ENCODE assay signal across 15 mouse cellular contexts in genomic region chr16:78357757-78358156, GRCm38 (mm10). TPM values are rescaled to one million over a fixed set of nuclear protein-coding genes. Genes with fewer than 3 reads are reported as not detected.
A peak's percentile ranks its signal among the peaks of the same experiment; 100 is the strongest.
DNase-seq lines count a peak whose midpoint lies in the region; ATAC-seq and TF ChIP-seq lines count a peak whose summit lies in the region.
"Had no signal": no experiment of that assay in that cellular context is flagged by ENCODE, and none has a peak within 500 bp of the region (broad histone marks: within the 10 kb centered on the region; RNA-seq: fewer than 3 reads in every experiment).

No protein-coding gene starts in this region.

- in situ Hi-C loops in Patski (cut with MboI; ENCODE audit: low pct_unique_long_range_greater_than_20kb) = no loop called here

- WGBS in lung, embryonic 14.5 days = 92% methylated on average over 3 of the region's 3 CpGs

- ATAC-seq in lung, embryonic 14.5 days (ENCODE audit: insufficient read depth) = no peak
- no peak for ATAC-seq in Patski
- ATAC-seq: inflammation-experienced regulatory T-cells, adult 6 months had no signal

- H3K4me3 ChIP-seq in gastrocnemius, adult 2 months = no peak overlapping the region
- no peak overlapping the region for H3K4me3 ChIP-seq in lung, embryonic 14.5 days (ENCODE audit: low read depth, low read length)
- H3K4me3 ChIP-seq: embryonic facial prominence, embryonic 12.5 days; heart, embryonic 12.5 days; limb, embryonic 12.5 days; midbrain, embryonic 10.5 days; neural tube, embryonic 13.5 days had no signal

- DNase-seq in gastrocnemius, adult 2 months = no peak
- DNase-seq in gastrocnemius, postnatal 4 days (ENCODE audit: low spot score in 2 of 2) = no peak
- peak; percentile 24 for DNase-seq in lung, embryonic 14.5 days
- no peak for DNase-seq in lung, postnatal 4 days
- no peak for DNase-seq in Patski (ENCODE audit: low read depth, low spot score)
- peak; percentile 27 for DNase-seq in splenic B cell, adult 2 months (ENCODE audit: low read depth, low spot score)
- no peak for DNase-seq in MN1 (ENCODE audit: low spot score)
- no peak for DNase-seq in heart, postnatal 10 days
- DNase-seq: right cerebral cortex, postnatal 25 days had no signal

- peaks cover 39% of the 10 kb centered on the region for H3K36me3 ChIP-seq in lung, embryonic 14.5 days (ENCODE audit: insufficient read depth)
- peaks cover 2% of the 10 kb centered on the region; the same call in 1 of the 2 replicates for H3K36me3 ChIP-seq in splenic B cell, adult 2 months (ENCODE audit: control insufficient read depth, insufficient read depth, low read length, poor library complexity, severe bottlenecking)

- H3K27me3 ChIP-seq in lung, embryonic 14.5 days (ENCODE audit: insufficient read depth, low read length) = no peaks in the 10 kb centered on the region
- no peaks in the 10 kb centered on the region for H3K27me3 ChIP-seq in Patski
- no peaks in the 10 kb centered on the region for H3K27me3 ChIP-seq in splenic B cell, adult 2 months (ENCODE audit: control insufficient read depth, insufficient read depth, low read length, poor library complexity, severe bottlenecking)
- H3K27me3 ChIP-seq: embryonic facial prominence, embryonic 12.5 days; heart, embryonic 12.5 days; limb, embryonic 12.5 days; neural tube, embryonic 13.5 days had no signal

- H3K9ac ChIP-seq in lung, embryonic 14.5 days = no peak overlapping the region
- H3K9ac ChIP-seq: embryonic facial prominence, embryonic 12.5 days; heart, embryonic 12.5 days; limb, embryonic 12.5 days; neural tube, embryonic 13.5 days had no signal

- no peak overlapping the region for H3K27ac ChIP-seq in gastrocnemius, adult 2 months
- H3K27ac ChIP-seq in lung, embryonic 14.5 days (ENCODE audit: low read depth) = no peak overlapping the region
- H3K27ac ChIP-seq: embryonic facial prominence, embryonic 12.5 days; limb, embryonic 12.5 days; midbrain, embryonic 10.5 days; neural tube, embryonic 13.5 days had no signal

- CTCF ChIA-PET in Patski (lab: Charles Lee) = interaction anchor here (0.9 to 3.0 kb wide), 11 partner anchors 8 to 174 kb away, joined by 3 to 20 read pairs (median 4); no protein-coding TSS in a partner anchor

- H3K4me1 ChIP-seq in lung, embryonic 14.5 days (ENCODE audit: insufficient read depth) = no peaks in the 10 kb centered on the region
- H3K4me1 ChIP-seq: embryonic facial prominence, embryonic 12.5 days; heart, embryonic 12.5 days; limb, embryonic 12.5 days; midbrain, embryonic 10.5 days; neural tube, embryonic 13.5 days had no signal

- no peak overlapping the region for H3K4me2 ChIP-seq in lung, embryonic 14.5 days
- H3K4me2 ChIP-seq: embryonic facial prominence, embryonic 12.5 days; heart, embryonic 12.5 days; limb, embryonic 12.5 days; neural tube, embryonic 13.5 days had no signal

- H3K9me3 ChIP-seq in lung, embryonic 14.5 days (ENCODE audit: low read depth, low read length) = no peaks in the 10 kb centered on the region
- H3K9me3 ChIP-seq: embryonic facial prominence, embryonic 12.5 days; heart, embryonic 12.5 days; limb, embryonic 12.5 days; midbrain, embryonic 10.5 days; neural tube, embryonic 13.5 days had no signal

- TF ChIP-seq CTCF in gastrocnemius, adult 2 months (IDR thresholded peaks at IDR 0.05) = peak; percentile 37; the same call in 1 of the 2 replicates
- peak; percentile 47 for TF ChIP-seq CTCF in lung, embryonic 14.5 days (IDR thresholded peaks at IDR 0.05; ENCODE audit: low read depth)
- TF ChIP-seq CTCF in Patski (IDR thresholded peaks at IDR 0.05) = peak; percentile 57

- POLR2A ChIA-PET in Patski (lab: Charles Lee) = interaction anchor here (0.7 kb wide), 1 partner anchor 9 kb away, joined by 3 read pairs; no protein-coding TSS in a partner anchor

- intact Hi-C loops in gastrocnemius, adult 2 months (cut with DNase I) = no loop called here
- intact Hi-C loops in heart, postnatal 10 days (cut with DNase I) = no loop called here

RNA-seq across cellular contexts. Expression of gene Btg3, which starts 19.2 kb away (rescaled TPM):
- total RNA-seq in gastrocnemius, adult 2 months (2021) = 1 to 10 TPM; 1.8 to 4.5 TPM
- 10 to 100 TPM; 10.0 to 11.0 TPM for total RNA-seq in gastrocnemius, postnatal 4 days (2021)
- 61.5 and 64.7 TPM in 2 replicates for polyA plus RNA-seq in lung, embryonic 14.5 days (2014; fragmentation: Nextera tagmentation; extraction: Ambion mirVana)
- polyA plus RNA-seq in Patski (2021) = 24.5 TPM
- total RNA-seq in heart, postnatal 10 days (2021) = 10 to 100 TPM; 16.1 to 18.9 TPM

RNA-seq across cellular contexts. Expression of gene Cxadr, which starts 56.5 kb away (rescaled TPM):
- total RNA-seq in gastrocnemius, adult 2 months (2021) = under 1 TPM; 0.25 to 0.66 TPM
- 1 to 10 TPM; 1.8 to 2.4 TPM for total RNA-seq in gastrocnemius, postnatal 4 days (2021)
- 20.2 and 22.6 TPM in 2 replicates for polyA plus RNA-seq in lung, embryonic 14.5 days (2014; fragmentation: Nextera tagmentation; extraction: Ambion mirVana)
- 88.0 TPM for polyA plus RNA-seq in Patski (2021)
- total RNA-seq in heart, postnatal 10 days (2021) = 10 to 100 TPM; 41.4 to 48.1 TPM

Comparison
In these comparisons a context has a peak if more than half of its experiments do, and no peak if none do; other contexts are left out.
1. DNase-seq: peak in lung, embryonic 14.5 days (single experiment) and splenic B cell, adult 2 months (single experiment); none in gastrocnemius, adult 2 months (single experiment), gastrocnemius, postnatal 4 days (0 of 2), lung, postnatal 4 days (0 of 2), Patski (single experiment), MN1 (single experiment) and heart, postnatal 10 days (0 of 2).
2. RNA of gene Cxadr, which starts 56.5 kb away (total RNA-seq): 41.4 to 48.1 TPM in heart, postnatal 10 days; 1.8 to 2.4 TPM in gastrocnemius, postnatal 4 days and 0.25 to 0.66 TPM in gastrocnemius, adult 2 months; every median in the first group is over 10 times any median in the second.
3. Peak in every context shown above with its lines, with median percentiles within 50 percentile points of each other: CTCF ChIP-seq.